Mouse (Mus musculus): Measurements from ENCODE around the gene Tmem136. TPM values are rescaled to one million over a fixed set of nuclear protein-coding genes. Genes with fewer than 3 reads are reported as not detected.

Tmem136 gene
- total and polyA plus RNA-seq, 3 experiments: 5.7 to 7.4 (median 7.1) TPM

DNA sequence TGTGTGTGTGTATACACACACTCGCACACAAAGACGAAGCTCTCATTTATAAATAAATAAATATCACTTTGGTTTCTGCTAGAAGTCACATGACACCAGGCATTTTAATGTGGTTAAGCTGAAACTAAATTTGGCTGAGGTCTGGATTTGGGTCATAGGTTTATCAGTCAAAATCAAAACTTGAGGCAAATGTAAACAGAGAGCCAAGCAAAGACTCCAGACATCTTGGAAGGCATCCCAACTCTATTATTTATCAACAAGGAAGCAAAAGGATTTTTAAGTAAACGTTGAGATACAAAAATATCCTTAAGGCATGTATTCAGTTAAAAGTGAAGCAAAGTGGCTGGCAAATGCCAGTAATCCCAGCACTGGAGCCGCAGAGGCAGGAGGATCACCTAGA, 1.5 kb downstream of the Tmem136 start:
- no peaks in the 10 kb centered on the region for H3K79me2 ChIP-seq (replicated peaks; ENCODE audit: control insufficient read depth, insufficient read depth, low read length)
- no peak overlapping the region for H3K9ac ChIP-seq (ENCODE audit: low read depth, low read length)
- intact Hi-C loops (cut with DNase I): no loop called here
- no peak for DNase-seq
- no peak overlapping the region for H3K4me3 ChIP-seq
- TF ChIP-seq EP300 (IDR thresholded peaks at IDR 0.05; ENCODE audit: insufficient read depth, low read depth, low read length) (no peak), POLR2A (IDR thresholded peaks at IDR 0.05; ENCODE audit: insufficient read depth, low read depth, low read length) (no peak), CTCF (IDR thresholded peaks at IDR 0.05) (no peak)
- H3K4me1 ChIP-seq (ENCODE audit: control insufficient read depth, insufficient read depth, low read length): peaks cover 7% of the 10 kb centered on the region
- peaks cover 7% of the 10 kb centered on the region for H3K36me3 ChIP-seq (ENCODE audit: control insufficient read depth, insufficient read depth, low read length)
- no peaks in the 10 kb centered on the region for H3K27me3 ChIP-seq (ENCODE audit: control insufficient read depth, insufficient read depth, low read length)
- WGBS: 69% methylated on average over 4 of the region's 4 CpGs
- peak overlapping the region; percentile 82 for H3K27ac ChIP-seq

- peaks cover 13% of the 10 kb centered on the region for H3K4me1 ChIP-seq (ENCODE audit: control insufficient read depth, insufficient read depth, low read length)
- H3K36me3 ChIP-seq (ENCODE audit: control insufficient read depth, insufficient read depth, low read length): peaks cover 6% of the 10 kb centered on the region
Observed at GRCm38 (mm10) chr9:43110286-43110980, 5.9 kb downstream of the Tmem136 start.

GRCm38 (mm10) chr9:43109125-43109524, 7.2 kb downstream of the Tmem136 start:
- Histone ChIP-seq H3K27me3 (ENCODE audit: control insufficient read depth, insufficient read depth, low read length) (no peaks in the 10 kb centered on the region), H3K4me3 (no peak overlapping the region), H3K27ac (no peak overlapping the region), H3K9ac (ENCODE audit: low read depth, low read length) (no peak overlapping the region), H3K4me1 (ENCODE audit: control insufficient read depth, insufficient read depth, low read length) (peaks cover 10% of the 10 kb centered on the region), H3K79me2 (replicated peaks; ENCODE audit: control insufficient read depth, insufficient read depth, low read length) (no peaks in the 10 kb centered on the region), H3K36me3 (ENCODE audit: control insufficient read depth, insufficient read depth, low read length) (no peaks in the 10 kb centered on the region; the same call in 1 of the 2 replicates)
- TF ChIP-seq EP300 (IDR thresholded peaks at IDR 0.05; ENCODE audit: insufficient read depth, low read depth, low read length) (no peak), POLR2A (IDR thresholded peaks at IDR 0.05; ENCODE audit: insufficient read depth, low read depth, low read length) (no peak), CTCF (IDR thresholded peaks at IDR 0.05) (no peak)
- intact Hi-C loops (cut with DNase I): no loop called here
- DNase-seq: no peak
- WGBS: 89% methylated on average over 7 of the region's 7 CpGs

More at GRCm38 (mm10) chr9:43110286-43110980, 5.9 kb downstream of the Tmem136 start:
- DNase-seq: no peak
- 64% methylated on average over 8 of the region's 8 CpGs for WGBS
- no peak overlapping the region for H3K27ac ChIP-seq
- no peaks in the 10 kb centered on the region for H3K79me2 ChIP-seq (replicated peaks; ENCODE audit: control insufficient read depth, insufficient read depth, low read length)
- no peaks in the 10 kb centered on the region for H3K27me3 ChIP-seq (ENCODE audit: control insufficient read depth, insufficient read depth, low read length)
- H3K9ac ChIP-seq (ENCODE audit: low read depth, low read length): no peak overlapping the region
- intact Hi-C loops (cut with DNase I): no loop called here
- TF ChIP-seq EP300 (IDR thresholded peaks at IDR 0.05; ENCODE audit: insufficient read depth, low read depth, low read length): no peak
- no peak for TF ChIP-seq CTCF (IDR thresholded peaks at IDR 0.05)
- no peak for TF ChIP-seq POLR2A (IDR thresholded peaks at IDR 0.05; ENCODE audit: insufficient read depth, low read depth, low read length)
- no peak overlapping the region for H3K4me3 ChIP-seq

DNA sequence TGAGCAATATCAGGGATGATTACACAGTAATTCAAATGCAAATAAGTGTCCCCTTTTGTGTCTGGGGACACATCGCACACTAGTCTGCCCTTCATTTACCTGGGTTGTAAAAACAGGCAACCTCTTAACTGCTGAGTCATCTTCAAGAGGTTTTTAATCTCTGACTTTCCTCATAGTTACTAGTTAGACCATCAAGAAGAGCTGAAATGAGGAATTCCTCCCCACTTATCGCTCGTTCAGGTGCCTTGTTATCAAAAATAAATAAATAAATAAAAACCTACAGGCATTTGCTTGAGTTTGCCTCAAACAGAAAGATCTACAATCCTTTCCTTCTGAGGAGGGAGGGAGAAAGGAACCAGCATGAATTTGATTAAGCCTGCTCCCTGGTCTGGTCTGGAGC, 7.6 kb downstream of the Tmem136 start:
- TF ChIP-seq CTCF (IDR thresholded peaks at IDR 0.05) (no peak), EP300 (IDR thresholded peaks at IDR 0.05; ENCODE audit: insufficient read depth, low read depth, low read length) (no peak), POLR2A (IDR thresholded peaks at IDR 0.05; ENCODE audit: insufficient read depth, low read depth, low read length) (no peak)
- 85% methylated on average over 3 of the region's 3 CpGs for WGBS
- intact Hi-C loops (cut with DNase I): no loop called here

DNA sequence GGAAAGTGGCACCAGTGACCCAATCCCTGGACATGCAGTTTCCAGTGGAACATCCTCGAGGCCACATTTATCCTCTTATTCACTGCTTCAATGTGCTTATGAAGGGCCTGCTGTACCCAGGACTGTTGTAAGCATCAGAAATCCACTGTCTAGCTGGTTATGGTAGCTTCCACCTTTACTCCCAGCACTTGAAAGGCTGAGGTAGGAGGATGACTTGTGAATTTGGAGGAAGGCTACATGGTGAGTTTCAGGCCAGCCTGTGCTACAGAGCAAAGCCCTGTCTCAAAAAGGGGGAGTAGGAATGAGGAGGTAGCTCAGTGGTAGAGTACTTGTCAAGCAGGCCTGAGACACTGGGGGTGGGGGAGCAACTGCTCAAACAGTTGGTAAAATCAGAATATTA, 8.3 kb downstream of the Tmem136 start:
- 57% methylated on average over 1 of the region's 1 CpGs for WGBS
- Histone ChIP-seq H3K27ac (peak overlapping the region; percentile 98), H3K36me3 (ENCODE audit: control insufficient read depth, insufficient read depth, low read length) (no peaks in the 10 kb centered on the region; the same call in 1 of the 2 replicates), H3K4me3 (no peak overlapping the region), H3K79me2 (replicated peaks; ENCODE audit: control insufficient read depth, insufficient read depth, low read length) (peaks cover 2% of the 10 kb centered on the region; the same call in 1 of the 2 replicates), H3K27me3 (ENCODE audit: control insufficient read depth, insufficient read depth, low read length) (no peaks in the 10 kb centered on the region), H3K9ac (ENCODE audit: low read depth, low read length) (no peak overlapping the region), H3K4me1 (ENCODE audit: control insufficient read depth, insufficient read depth, low read length) (peaks cover 12% of the 10 kb centered on the region)
- intact Hi-C loops (cut with DNase I): no loop called here
- no peak for TF ChIP-seq EP300 (IDR thresholded peaks at IDR 0.05; ENCODE audit: insufficient read depth, low read depth, low read length)
- TF ChIP-seq POLR2A (IDR thresholded peaks at IDR 0.05; ENCODE audit: insufficient read depth, low read depth, low read length): no peak
- TF ChIP-seq CTCF (IDR thresholded peaks at IDR 0.05): no peak
- DNase-seq: no peak

More for the DNA sequence above, 7.6 kb downstream of the Tmem136 start:
- DNase-seq: no peak
- Histone ChIP-seq H3K4me1 (ENCODE audit: control insufficient read depth, insufficient read depth, low read length) (peaks cover 10% of the 10 kb centered on the region), H3K27me3 (ENCODE audit: control insufficient read depth, insufficient read depth, low read length) (no peaks in the 10 kb centered on the region), H3K9ac (ENCODE audit: low read depth, low read length) (no peak overlapping the region), H3K79me2 (replicated peaks; ENCODE audit: control insufficient read depth, insufficient read depth, low read length) (no peaks in the 10 kb centered on the region), H3K27ac (no peak overlapping the region; the same call in 1 of the 2 replicates), H3K36me3 (ENCODE audit: control insufficient read depth, insufficient read depth, low read length) (no peaks in the 10 kb centered on the region; the same call in 1 of the 2 replicates), H3K4me3 (no peak overlapping the region)

GRCm38 (mm10) chr9:43107555-43107954, 8.8 kb downstream of the Tmem136 start:
- peak overlapping the region; percentile 98 for H3K27ac ChIP-seq
- H3K79me2 ChIP-seq (replicated peaks; ENCODE audit: control insufficient read depth, insufficient read depth, low read length): peaks cover 3% of the 10 kb centered on the region; the same call in 1 of the 2 replicates
- H3K36me3 ChIP-seq (ENCODE audit: control insufficient read depth, insufficient read depth, low read length): no peaks in the 10 kb centered on the region; the same call in 1 of the 2 replicates
- H3K27me3 ChIP-seq (ENCODE audit: control insufficient read depth, insufficient read depth, low read length): no peaks in the 10 kb centered on the region
- intact Hi-C loops (cut with DNase I): loop anchor here (1.0 kb wide), 1 partner anchor 107 kb away; no protein-coding TSS in a partner anchor
- 23% methylated on average over 5 of the region's 5 CpGs for WGBS
- H3K4me1 ChIP-seq (ENCODE audit: control insufficient read depth, insufficient read depth, low read length): peaks cover 14% of the 10 kb centered on the region
- no peak overlapping the region for H3K4me3 ChIP-seq
- no peak for DNase-seq
- TF ChIP-seq POLR2A (IDR thresholded peaks at IDR 0.05; ENCODE audit: insufficient read depth, low read depth, low read length): no peak; the same call in 1 of the 2 replicates
- no peak for TF ChIP-seq EP300 (IDR thresholded peaks at IDR 0.05; ENCODE audit: insufficient read depth, low read depth, low read length)
- no peak for TF ChIP-seq CTCF (IDR thresholded peaks at IDR 0.05)
- H3K9ac ChIP-seq (ENCODE audit: low read depth, low read length): peak overlapping the region; percentile 67

Measured in heart, adult 2 months (tissue).